Mouse (Mus musculus): ENCODE measurements around the gene Lrrc47. TPM values are rescaled to one million over a fixed set of nuclear protein-coding genes. Genes with fewer than 3 reads are reported as not detected.

The Lrrc47 gene
- polyA plus RNA-seq, 1 experiment: not detected

DNA sequence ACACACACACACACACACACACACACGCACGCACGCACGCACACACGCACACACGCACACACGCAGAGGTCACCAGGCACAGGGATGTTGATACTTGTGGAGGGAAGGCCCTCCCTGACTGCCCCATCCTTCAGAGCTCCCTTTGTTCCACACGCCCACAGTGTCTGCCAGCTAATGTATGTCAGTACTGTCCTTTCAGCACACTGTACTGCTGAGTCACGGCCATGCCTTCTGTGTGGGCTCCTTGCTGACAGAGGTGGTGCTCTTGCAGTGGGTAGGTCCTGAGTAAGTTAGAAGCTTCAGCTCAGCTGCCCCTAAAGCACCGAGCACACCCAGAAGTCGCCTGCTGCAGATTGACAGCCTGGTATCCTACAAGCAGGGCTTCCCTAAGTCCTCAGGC lies 31.1 kb upstream of the Lrrc47 start:
- H3K27ac ChIP-seq (ENCODE audit: insufficient read depth, low read depth, low read length): peak overlapping the region; percentile 28; the same call in 1 of the 2 replicates
- H3K4me1 ChIP-seq (ENCODE audit: control insufficient read depth, insufficient read depth, low read length): peaks cover 23% of the 10 kb centered on the region
- H3K4me3 ChIP-seq (ENCODE audit: insufficient read depth, low read depth, low read length): no peak overlapping the region
- WGBS: 59% methylated on average over 11 of the region's 11 CpGs
- TF ChIP-seq CTCF (IDR thresholded peaks at IDR 0.05; ENCODE audit: insufficient read depth, low read depth, low read length) (no peak), POLR2A (IDR thresholded peaks at IDR 0.05; ENCODE audit: insufficient read depth, low read depth, low read length) (no peak)

DNA sequence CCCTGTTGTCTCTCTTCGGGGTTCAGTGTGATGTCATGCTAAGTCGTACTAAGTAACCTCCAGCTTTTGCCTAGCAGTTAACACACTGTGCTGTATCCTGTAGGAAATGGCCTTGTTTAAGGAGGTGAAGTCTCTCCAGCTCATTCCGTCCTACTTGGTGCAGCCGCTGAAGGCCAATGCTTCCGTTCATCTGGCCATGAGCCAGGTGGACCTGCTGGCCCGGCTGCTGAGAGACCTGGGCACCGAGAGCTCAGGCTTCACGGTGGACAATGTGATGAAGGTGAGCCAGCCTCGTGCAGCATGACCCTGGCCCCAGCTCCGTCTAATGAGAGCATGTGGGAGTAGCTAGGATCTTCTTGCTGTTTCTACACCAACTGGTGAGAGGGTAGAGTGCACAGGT lies 18.8 kb upstream of the Lrrc47 start:
- TF ChIP-seq POLR2A (IDR thresholded peaks at IDR 0.05; ENCODE audit: insufficient read depth, low read depth, low read length): no peak
- no peak for TF ChIP-seq CTCF (IDR thresholded peaks at IDR 0.05; ENCODE audit: insufficient read depth, low read depth, low read length)
- 89% methylated on average over 10 of the region's 10 CpGs for WGBS
- Histone ChIP-seq H3K27ac (ENCODE audit: insufficient read depth, low read depth, low read length) (no peak overlapping the region), H3K4me3 (ENCODE audit: insufficient read depth, low read depth, low read length) (no peak overlapping the region), H3K4me1 (ENCODE audit: control insufficient read depth, insufficient read depth, low read length) (no peaks in the 10 kb centered on the region)

DNA sequence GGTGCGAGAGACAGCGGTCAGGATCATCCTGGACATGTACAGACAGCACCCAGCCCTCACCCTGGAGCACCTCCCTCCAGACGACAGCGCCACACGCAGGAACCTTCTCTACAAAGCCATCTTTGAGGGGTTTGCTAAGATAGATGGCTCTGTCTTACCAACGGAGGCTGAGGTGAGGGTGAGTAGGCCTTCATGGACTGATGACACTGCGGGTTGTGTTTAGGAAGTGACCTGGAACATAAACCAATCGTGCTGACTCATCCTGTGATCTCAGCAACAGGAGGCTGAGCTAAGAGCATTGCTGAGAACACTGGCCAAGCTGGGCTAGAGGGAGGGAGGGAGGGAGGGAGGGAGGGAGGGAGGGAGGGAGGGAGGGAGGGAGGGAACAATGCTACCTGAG lies 18.0 kb upstream of the Lrrc47 start:
- WGBS: 91% methylated on average over 8 of the region's 8 CpGs
- TF ChIP-seq POLR2A (IDR thresholded peaks at IDR 0.05; ENCODE audit: insufficient read depth, low read depth, low read length) (no peak), CTCF (IDR thresholded peaks at IDR 0.05; ENCODE audit: insufficient read depth, low read depth, low read length) (no peak)
- Histone ChIP-seq H3K4me3 (ENCODE audit: insufficient read depth, low read depth, low read length) (no peak overlapping the region), H3K27ac (ENCODE audit: insufficient read depth, low read depth, low read length) (no peak overlapping the region), H3K4me1 (ENCODE audit: control insufficient read depth, insufficient read depth, low read length) (no peaks in the 10 kb centered on the region)

DNA sequence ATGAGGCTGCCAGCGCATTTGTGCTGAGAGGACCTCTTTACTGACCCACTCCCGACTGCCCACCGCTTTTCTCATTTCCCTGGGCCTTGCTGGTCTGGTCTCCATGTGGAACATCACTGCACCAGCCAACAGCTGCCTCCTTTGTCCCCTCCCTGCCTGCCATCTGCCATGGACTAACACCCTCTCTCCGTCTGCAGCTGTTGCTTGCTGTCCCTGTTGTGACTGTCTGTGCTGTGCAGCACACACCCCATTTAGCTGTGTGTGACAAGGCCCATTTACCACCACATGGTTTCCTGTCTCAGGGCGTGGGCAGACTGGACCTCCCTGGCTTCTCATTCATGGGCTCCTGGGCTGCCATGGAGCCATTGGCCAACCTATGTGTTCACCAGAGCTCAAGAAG lies 6.0 kb upstream of the Lrrc47 start:
- Histone ChIP-seq H3K27ac (ENCODE audit: insufficient read depth, low read depth, low read length) (no peak overlapping the region), H3K4me1 (ENCODE audit: control insufficient read depth, insufficient read depth, low read length) (peaks cover 14% of the 10 kb centered on the region), H3K4me3 (ENCODE audit: insufficient read depth, low read depth, low read length) (no peak overlapping the region)
- 81% methylated on average over 5 of the region's 5 CpGs for WGBS
- TF ChIP-seq POLR2A (IDR thresholded peaks at IDR 0.05; ENCODE audit: insufficient read depth, low read depth, low read length) (no peak), CTCF (IDR thresholded peaks at IDR 0.05; ENCODE audit: insufficient read depth, low read depth, low read length) (no peak)

DNA sequence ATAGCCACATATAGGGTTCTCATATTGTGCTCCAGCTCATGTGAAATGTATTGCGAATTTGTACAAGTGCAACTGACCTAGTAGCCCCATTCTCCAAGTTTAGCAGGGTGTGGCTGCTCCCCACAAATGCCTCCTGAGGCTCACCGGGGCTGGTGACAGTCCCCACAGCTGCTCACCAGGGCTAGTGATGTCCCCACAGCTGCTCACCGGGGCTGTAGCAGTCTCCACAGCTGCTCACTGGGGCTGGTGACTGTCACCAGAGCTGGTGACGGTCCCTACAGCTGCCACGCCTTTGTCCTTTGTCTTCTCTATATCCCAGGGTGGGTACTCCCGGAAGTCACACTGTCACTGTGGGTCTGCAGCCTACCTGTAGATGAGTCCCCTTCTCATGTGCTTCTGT lies 5.3 kb upstream of the Lrrc47 start:
- H3K4me1 ChIP-seq (ENCODE audit: control insufficient read depth, insufficient read depth, low read length): peaks cover 17% of the 10 kb centered on the region
- H3K4me3 ChIP-seq (ENCODE audit: insufficient read depth, low read depth, low read length): no peak overlapping the region
- H3K27ac ChIP-seq (ENCODE audit: insufficient read depth, low read depth, low read length): no peak overlapping the region
- TF ChIP-seq CTCF (IDR thresholded peaks at IDR 0.05; ENCODE audit: insufficient read depth, low read depth, low read length) (no peak), POLR2A (IDR thresholded peaks at IDR 0.05; ENCODE audit: insufficient read depth, low read depth, low read length) (no peak)
- WGBS: 80% methylated on average over 6 of the region's 6 CpGs

DNA sequence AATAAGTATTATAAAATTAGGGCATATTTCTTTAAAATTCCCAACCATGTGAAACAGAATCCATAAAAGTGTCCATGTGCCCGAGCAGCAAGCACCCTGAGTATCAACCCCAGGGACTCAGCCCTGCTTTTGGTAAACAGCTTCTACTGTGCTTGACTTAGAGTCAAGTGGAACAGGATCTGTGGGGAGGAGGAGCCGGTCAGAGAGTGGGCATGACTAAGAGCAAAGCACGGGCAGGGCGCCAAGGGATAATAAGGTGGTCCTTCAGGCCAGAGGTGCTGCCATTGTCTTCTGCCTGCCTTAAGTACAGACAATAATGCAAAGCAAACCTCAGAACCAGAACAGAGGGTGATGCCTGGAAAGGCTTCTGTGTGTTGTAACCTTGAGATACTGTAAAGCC lies 3.8 kb upstream of the Lrrc47 start:
- Histone ChIP-seq H3K27ac (ENCODE audit: insufficient read depth, low read depth, low read length) (no peak overlapping the region), H3K4me3 (ENCODE audit: insufficient read depth, low read depth, low read length) (no peak overlapping the region), H3K4me1 (ENCODE audit: control insufficient read depth, insufficient read depth, low read length) (peaks cover 22% of the 10 kb centered on the region)
- TF ChIP-seq CTCF (IDR thresholded peaks at IDR 0.05; ENCODE audit: insufficient read depth, low read depth, low read length) (no peak), POLR2A (IDR thresholded peaks at IDR 0.05; ENCODE audit: insufficient read depth, low read depth, low read length) (no peak)
- WGBS: 60% methylated on average over 4 of the region's 4 CpGs

DNA sequence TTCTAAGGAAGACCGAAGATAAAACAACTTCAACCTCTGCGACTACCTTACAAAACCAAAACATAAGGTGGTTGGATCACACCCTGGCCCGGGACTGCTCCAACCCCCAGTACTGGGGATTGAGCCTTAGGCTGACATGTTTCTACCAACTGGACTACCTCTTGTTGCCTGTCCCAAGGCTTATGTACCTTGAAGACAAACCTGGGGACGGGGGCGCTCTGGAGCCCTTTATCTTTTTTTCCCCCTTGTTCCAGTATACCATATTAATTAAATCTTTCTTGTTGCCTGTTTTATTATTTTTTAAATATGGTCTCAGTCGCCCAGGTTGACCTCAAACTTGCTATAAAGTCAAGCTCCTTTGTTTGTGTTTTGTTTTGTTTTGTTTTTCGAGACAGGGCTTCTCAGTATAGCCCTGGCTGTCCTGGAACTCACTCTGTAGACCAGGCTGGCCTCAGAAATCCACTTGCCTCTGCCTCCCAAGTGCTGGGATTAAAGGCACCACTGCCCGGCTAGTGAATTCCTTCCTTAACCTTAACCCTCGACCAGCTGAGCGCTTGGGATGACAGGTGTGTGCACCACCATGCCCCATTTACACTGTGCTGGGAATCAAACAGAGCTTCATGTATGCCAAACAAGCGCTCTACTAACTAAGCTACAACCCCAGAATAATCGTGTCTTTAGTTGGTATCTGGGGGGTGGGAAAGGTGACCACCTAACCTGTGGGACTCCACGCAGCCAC lies 455 bp upstream of the Lrrc47 start:
- H3K4me1 ChIP-seq (ENCODE audit: control insufficient read depth, insufficient read depth, low read length): peaks cover 34% of the 10 kb centered on the region
- WGBS: 24% methylated on average over 13 of the region's 13 CpGs
- 0 out of 2 replicates have a peak overlapping the region, but pooled peaks have one; percentile 47 for H3K27ac ChIP-seq (ENCODE audit: insufficient read depth, low read depth, low read length)
- peak overlapping the region; percentile 77 for H3K4me3 ChIP-seq (ENCODE audit: insufficient read depth, low read depth, low read length)
- TF ChIP-seq CTCF (IDR thresholded peaks at IDR 0.05; ENCODE audit: insufficient read depth, low read depth, low read length): no peak
- TF ChIP-seq POLR2A (IDR thresholded peaks at IDR 0.05; ENCODE audit: insufficient read depth, low read depth, low read length): no peak

DNA sequence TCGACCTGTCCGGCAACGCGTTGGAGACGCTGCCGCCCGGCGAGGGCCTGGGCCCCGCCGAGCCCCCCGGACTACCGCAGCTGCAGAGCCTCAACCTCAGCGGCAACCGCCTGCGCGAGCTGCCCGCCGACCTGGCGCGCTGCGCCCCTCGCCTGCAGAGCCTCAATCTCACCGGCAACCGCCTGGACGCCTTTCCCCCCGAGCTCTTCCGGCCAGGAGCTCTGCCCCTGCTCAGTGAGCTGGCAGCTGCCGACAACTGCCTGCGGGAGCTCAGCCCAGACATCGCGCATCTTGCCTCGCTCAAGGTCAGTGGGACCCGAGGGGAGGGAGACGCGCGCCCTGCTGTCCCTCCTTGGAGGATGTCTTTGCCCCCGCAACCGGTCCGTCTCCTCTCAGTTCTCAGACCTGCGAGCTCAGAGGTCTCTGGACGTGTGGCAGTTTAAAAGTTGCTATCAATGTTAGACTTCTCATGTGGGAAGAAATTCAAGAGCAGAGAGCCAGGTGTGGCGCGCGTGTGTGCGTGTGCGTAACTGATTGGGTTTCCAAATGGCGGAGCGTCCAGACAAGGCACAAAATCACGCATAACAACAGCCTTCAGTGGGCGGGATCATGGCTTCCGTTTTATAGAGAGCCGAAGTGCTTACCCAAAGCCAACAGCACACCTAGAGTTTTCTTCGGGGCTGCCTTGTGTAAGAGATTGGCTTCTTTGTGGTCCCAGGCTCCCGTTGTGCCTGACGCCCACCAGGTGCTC lies 776 bp downstream of the Lrrc47 start:
- WGBS: under 1% methylated on average over 55 of the region's 55 CpGs

DNA sequence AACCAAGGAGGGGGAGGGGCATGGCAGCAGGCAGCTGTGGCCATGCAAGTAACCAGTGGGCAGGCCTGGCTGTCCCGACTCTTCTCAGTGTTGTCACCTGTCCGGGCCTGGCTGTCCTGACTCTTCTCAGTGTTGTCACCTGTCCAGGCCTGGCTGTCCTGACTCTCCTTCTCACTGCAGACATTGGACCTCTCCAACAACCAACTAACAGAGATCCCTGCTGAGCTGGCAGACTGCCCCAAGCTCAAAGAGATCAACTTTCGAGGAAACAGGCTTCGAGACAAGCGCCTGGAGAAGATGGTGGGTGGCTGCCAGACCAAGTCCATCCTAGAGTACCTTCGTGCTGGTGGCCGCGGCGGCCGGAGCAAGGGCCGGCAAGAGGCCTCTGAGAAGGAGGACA lies 3.9 kb downstream of the Lrrc47 start:
- peaks cover 23% of the 10 kb centered on the region for H3K4me1 ChIP-seq (ENCODE audit: control insufficient read depth, insufficient read depth, low read length)
- TF ChIP-seq CTCF (IDR thresholded peaks at IDR 0.05; ENCODE audit: insufficient read depth, low read depth, low read length) (no peak), POLR2A (IDR thresholded peaks at IDR 0.05; ENCODE audit: insufficient read depth, low read depth, low read length) (no peak)
- H3K4me3 ChIP-seq (ENCODE audit: insufficient read depth, low read depth, low read length): no peak overlapping the region
- H3K27ac ChIP-seq (ENCODE audit: insufficient read depth, low read depth, low read length): no peak overlapping the region
- WGBS: 67% methylated on average over 11 of the region's 11 CpGs

More for the DNA sequence above, 776 bp downstream of the Lrrc47 start:
- Histone ChIP-seq H3K27ac (ENCODE audit: insufficient read depth, low read depth, low read length) (no peak overlapping the region), H3K4me3 (ENCODE audit: insufficient read depth, low read depth, low read length) (peak overlapping the region; percentile 77), H3K4me1 (ENCODE audit: control insufficient read depth, insufficient read depth, low read length) (peaks cover 31% of the 10 kb centered on the region)
- no peak for TF ChIP-seq CTCF (IDR thresholded peaks at IDR 0.05; ENCODE audit: insufficient read depth, low read depth, low read length)
- no peak for TF ChIP-seq POLR2A (IDR thresholded peaks at IDR 0.05; ENCODE audit: insufficient read depth, low read depth, low read length)

Data from olfactory bulb, adult 2 months (tissue).